ENCODE assay signal across 12 mouse cellular contexts in genomic region chr11:4760438-4760837, GRCm38 (mm10). TPM values are rescaled to one million over a fixed set of nuclear protein-coding genes. Genes with fewer than 3 reads are reported as not detected.
A peak's percentile ranks its signal among the peaks of the same experiment; 100 is the strongest.
DNase-seq lines count a peak whose midpoint lies in the region; ATAC-seq lines count a peak whose summit lies in the region.
"Had no signal": no experiment of that assay in that cellular context is flagged by ENCODE, and none has a peak within 500 bp of the region (broad histone marks: within the 10 kb centered on the region; RNA-seq: fewer than 3 reads in every experiment).

No protein-coding gene starts in this region.

- ATAC-seq in hindbrain, embryonic 13.5 days (ENCODE audit: low FRiP score) = no peak

- no peaks in the 10 kb centered on the region for H3K9me3 ChIP-seq in hindbrain, embryonic 13.5 days

- H3K36me3 ChIP-seq in hindbrain, embryonic 13.5 days = no peaks in the 10 kb centered on the region

- 0 out of 2 replicates have a peak, but pooled peaks cover 9% of the 10 kb centered on the region for H3K27me3 ChIP-seq in hindbrain, embryonic 13.5 days

- H3K4me1 ChIP-seq in hindbrain, embryonic 13.5 days (replicated peaks) = peaks cover 62% of the 10 kb centered on the region

- DNase-seq in adrenal gland, postnatal 14 days = peak; percentile 39
- DNase-seq in adrenal gland, adult 18-20 months (ENCODE audit: low spot score in 2 of 2) = no peak
- peak; percentile 56 for DNase-seq in lung, postnatal 10 days
- DNase-seq in lung, adult 18-20 months = no peak
- peak; percentile 81 to 87 for DNase-seq in kidney, postnatal 4 days
- DNase-seq in thymus, postnatal 36 days = no peak
- no peak for DNase-seq in urinary bladder, postnatal 4 days (ENCODE audit: low spot score in 2 of 2)
- DNase-seq: adrenal gland, postnatal 36 days; cerebellum, postnatal 25 days; gastrocnemius, adult 2 months had no signal

- H3K9ac ChIP-seq in hindbrain, embryonic 13.5 days = no peak overlapping the region

- H3K4me2 ChIP-seq in hindbrain, embryonic 13.5 days = no peak overlapping the region

- no peak overlapping the region for H3K4me3 ChIP-seq in hindbrain, embryonic 13.5 days
- H3K4me3 ChIP-seq: gastrocnemius, adult 2 months had no signal

- 16% methylated on average over 4 of the region's 4 CpGs for WGBS in hindbrain, embryonic 13.5 days

- H3K27ac ChIP-seq in hindbrain, embryonic 13.5 days = peak overlapping the region; percentile 69
- H3K27ac ChIP-seq: gastrocnemius, adult 2 months had no signal

RNA-seq across cellular contexts. Expression of gene Cabp7, which starts 13.9 kb away (rescaled TPM):
- 0.15 and 0.41 TPM in 2 replicates for total RNA-seq in adrenal gland, postnatal 14 days (2021)
- under 1 TPM in 1 of 2 experiments, not detected in 1; 0.45 TPM for total RNA-seq in adrenal gland, adult 18-20 months (2021)
- 1.3 and 1.4 TPM in 2 replicates for polyA plus RNA-seq in hindbrain, embryonic 13.5 days (2015; fragmentation: Nextera tagmentation; extraction: Ambion mirVana)
- total RNA-seq: megakaryocyte progenitor cell, adult 5-6 weeks had no signal

RNA-seq across cellular contexts. Expression of gene Zmat5, which starts 56.0 kb away (rescaled TPM):
- 35.1 and 36.7 TPM in 2 replicates for total RNA-seq in adrenal gland, postnatal 14 days (2021)
- 10 to 100 TPM; 44.7 to 46.3 TPM for total RNA-seq in adrenal gland, adult 18-20 months (2021)
- 71.6 and 74.5 TPM in 2 replicates for polyA plus RNA-seq in hindbrain, embryonic 13.5 days (2015; fragmentation: Nextera tagmentation; extraction: Ambion mirVana)

RNA-seq across cellular contexts. Expression of gene Uqcr10, which starts 56.3 kb away (rescaled TPM):
- total RNA-seq in adrenal gland, postnatal 14 days (2021) = 1,088 and 1,101 TPM in 2 replicates
- 1,000 to 10,000 TPM in 1 of 2 experiments, 100 to 1,000 TPM in 1; 866 to 1,117 TPM for total RNA-seq in adrenal gland, adult 18-20 months (2021)
- polyA plus RNA-seq in hindbrain, embryonic 13.5 days (2015; fragmentation: Nextera tagmentation; extraction: Ambion mirVana) = 541 and 557 TPM in 2 replicates

Comparison
In these comparisons a context has a peak if more than half of its experiments do, and no peak if none do; other contexts are left out.
1. DNase-seq: peak in adrenal gland, postnatal 14 days (single experiment), lung, postnatal 10 days (single experiment) and kidney, postnatal 4 days (2 of 2); none in adrenal gland, adult 18-20 months (0 of 2), lung, adult 18-20 months (0 of 2), thymus, postnatal 36 days (0 of 2) and urinary bladder, postnatal 4 days (0 of 2).